Mouse (Mus musculus) T-cell, adult 2 months (primary cell): ENCODE results near the gene Nkd2.

Experiments
- DNase-seq: peaks from one replicate; pipeline ENCODE4 v3.0.0; 2022; ENCODE audit warnings: low spot score

Gene Nkd2

GRCm38 (mm10) chr13:73816338-73816737 lies 31.1 kb downstream of the Nkd2 start:
- no peak for DNase-seq

GRCm38 (mm10) chr13:73814181-73814580 lies 33.2 kb downstream of the Nkd2 start:
- no peak for DNase-seq

- DNase-seq: no peak
These were observed 34.5 kb downstream of the Nkd2 start for GRCm38 (mm10) chr13:73812936-73813335.

- DNase-seq: no peak
These were observed 42.5 kb downstream of the Nkd2 start for GRCm38 (mm10) chr13:73804914-73805313.

- DNase-seq: no peak
These were observed 43.8 kb downstream of the Nkd2 start for GRCm38 (mm10) chr13:73803450-73804178.

GRCm38 (mm10) chr13:73799110-73799509 lies 48.3 kb downstream of the Nkd2 start:
- DNase-seq: no peak

- no peak for DNase-seq
These were observed 54.3 kb downstream of the Nkd2 start for GRCm38 (mm10) chr13:73793171-73793570.

- DNase-seq: no peak
These were observed 55.3 kb downstream of the Nkd2 start for GRCm38 (mm10) chr13:73792176-73792575.

GRCm38 (mm10) chr13:73782486-73782885 lies 64.9 kb downstream of the Nkd2 start:
- DNase-seq: no peak

GRCm38 (mm10) chr13:73777578-73777977 lies 69.9 kb downstream of the Nkd2 start:
- no peak for DNase-seq

GRCm38 (mm10) chr13:73775786-73776185 lies 71.6 kb downstream of the Nkd2 start:
- DNase-seq: no peak

GRCm38 (mm10) chr13:73773519-73774205 lies 73.8 kb downstream of the Nkd2 start:
- no peak for DNase-seq

- peak; percentile 81 for DNase-seq
These were observed 74.8 kb downstream of the Nkd2 start for GRCm38 (mm10) chr13:73772655-73773054.

- DNase-seq: no peak
These were observed 76.3 kb downstream of the Nkd2 start for GRCm38 (mm10) chr13:73771131-73771530.

- no peak for DNase-seq
These were observed 77.3 kb downstream of the Nkd2 start for GRCm38 (mm10) chr13:73769916-73770682.
